In the genomic region with DNA sequence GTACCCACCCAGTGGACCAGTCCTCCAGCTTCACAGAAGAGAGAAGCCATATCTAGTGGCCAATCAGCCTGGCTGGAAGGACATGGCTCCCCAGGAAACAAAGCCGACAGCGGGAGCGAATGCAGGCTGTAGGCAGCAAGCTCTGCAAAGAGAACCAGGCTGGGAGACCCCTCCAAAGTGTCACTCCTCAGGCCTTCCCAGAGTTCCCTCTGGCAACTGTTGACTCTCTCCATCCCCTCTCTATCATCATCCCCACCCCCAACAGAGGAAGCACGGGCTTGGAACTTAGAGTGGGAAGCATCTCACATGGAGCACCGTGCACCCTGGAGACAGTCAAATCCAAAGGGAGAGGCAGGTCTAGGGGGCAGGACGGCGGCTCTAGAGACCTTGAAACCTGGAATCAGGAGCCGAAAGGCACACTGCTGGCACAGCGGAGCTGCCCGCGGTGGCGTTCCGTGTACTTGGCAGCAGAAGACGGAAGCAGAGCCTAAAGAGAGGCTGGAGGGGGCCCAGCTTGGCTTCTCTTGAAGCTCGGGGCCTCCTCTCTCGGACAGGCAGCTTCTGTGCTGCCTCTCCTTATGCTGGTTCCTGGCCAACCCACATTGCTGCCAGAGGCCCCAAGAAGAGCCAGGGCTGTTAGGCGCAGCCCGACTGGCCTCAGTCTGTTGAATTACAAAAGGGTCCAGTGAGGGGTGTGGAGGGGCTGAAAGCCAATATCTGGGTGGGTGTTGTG, we compare ENCODE assay signal across 9 mouse cellular contexts. TPM values are rescaled to one million over a fixed set of nuclear protein-coding genes. Genes with fewer than 3 reads are reported as not detected.
DNase-seq lines count a peak whose midpoint lies in the region; ATAC-seq lines count a peak whose summit lies in the region.
"Had no signal": no experiment of that assay in that cellular context is flagged by ENCODE, and none has a peak within 500 bp of the region (broad histone marks: within the 10 kb centered on the region; RNA-seq: fewer than 3 reads in every experiment).

No protein-coding gene starts in this region.

- H3K27ac ChIP-seq in forebrain, embryonic 13.5 days, result no peak overlapping the region
- no peak overlapping the region for H3K27ac ChIP-seq in forebrain, embryonic 11.5 days (ENCODE audit: low read depth, low read length)
- 0 out of 2 replicates have a peak overlapping the region, but pooled peaks have one; percentile 13 for H3K27ac ChIP-seq in midbrain, embryonic 14.5 days (replicated peaks; ENCODE audit: low read depth, low read length)

- peak overlapping the region; percentile 10; the same call in 1 of the 2 replicates for H3K4me2 ChIP-seq in forebrain, embryonic 13.5 days
- H3K4me2 ChIP-seq in forebrain, embryonic 11.5 days (ENCODE audit: low read depth, low read length, severe bottlenecking), result no peak overlapping the region
- H3K4me2 ChIP-seq in midbrain, embryonic 14.5 days (ENCODE audit: low read length), result no peak overlapping the region

- intact Hi-C loops in gastrocnemius, postnatal 36 days (cut with DNase I), result loop anchor here (5.0 kb wide), 2 partner anchors 84 to 274 kb away; no protein-coding TSS in a partner anchor

- DNase-seq in forebrain, embryonic 11.5 days (ENCODE audit: low spot score), result no peak
- peak; percentile 64 for DNase-seq in cerebellum, adult 8-10 months
- DNase-seq in gastrocnemius, postnatal 36 days, result peak; percentile 31 to 35
- DNase-seq in left cerebral cortex, adult 11 months (ENCODE audit: low spot score), result peak; percentile 49
- peak; percentile 65 for DNase-seq in midbrain, embryonic 14.5 days
- DNase-seq in yolk sac, embryonic 10.5 days (ENCODE audit: low spot score), result no peak
- no peak for DNase-seq in retina, embryonic 14.5 days (ENCODE audit: low spot score)

- no peaks in the 10 kb centered on the region for H3K36me3 ChIP-seq in forebrain, embryonic 13.5 days (ENCODE audit: poor library complexity, severe bottlenecking)
- no peaks in the 10 kb centered on the region for H3K36me3 ChIP-seq in forebrain, embryonic 11.5 days (ENCODE audit: control insufficient read depth, insufficient read depth, low read length)
- H3K36me3 ChIP-seq in midbrain, embryonic 14.5 days (ENCODE audit: control insufficient read depth, insufficient read depth, low read length), result no peaks in the 10 kb centered on the region

- no peaks in the 10 kb centered on the region for H3K27me3 ChIP-seq in forebrain, embryonic 13.5 days
- no peaks in the 10 kb centered on the region for H3K27me3 ChIP-seq in forebrain, embryonic 11.5 days (ENCODE audit: control insufficient read depth, insufficient read depth, low read length)
- H3K27me3 ChIP-seq in midbrain, embryonic 14.5 days (ENCODE audit: control insufficient read depth, insufficient read depth, low read length), result no peaks in the 10 kb centered on the region

- peak; percentile 73 for ATAC-seq in forebrain, embryonic 13.5 days
- ATAC-seq in forebrain, embryonic 11.5 days (replicated peaks; ENCODE audit: low FRiP score), result no peak
- peak; percentile 59 for ATAC-seq in midbrain, embryonic 14.5 days (ENCODE audit: low FRiP score, low TSS enrichment)

- peaks cover 36% of the 10 kb centered on the region for H3K4me1 ChIP-seq in forebrain, embryonic 13.5 days
- H3K4me1 ChIP-seq in forebrain, embryonic 11.5 days (replicated peaks; ENCODE audit: control insufficient read depth, insufficient read depth, low read length), result peaks cover 4% of the 10 kb centered on the region; the same call in 1 of the 2 replicates
- peaks cover 17% of the 10 kb centered on the region for H3K4me1 ChIP-seq in midbrain, embryonic 14.5 days (ENCODE audit: control insufficient read depth, insufficient read depth, low read length)

- no peak overlapping the region for H3K4me3 ChIP-seq in forebrain, embryonic 13.5 days
- no peak overlapping the region for H3K4me3 ChIP-seq in forebrain, embryonic 11.5 days (ENCODE audit: low read depth, low read length)
- H3K4me3 ChIP-seq in midbrain, embryonic 14.5 days (replicated peaks; ENCODE audit: low read depth, low read length), result no peak overlapping the region

- no peak overlapping the region for H3K9ac ChIP-seq in forebrain, embryonic 13.5 days
- no peak overlapping the region for H3K9ac ChIP-seq in forebrain, embryonic 11.5 days (ENCODE audit: low read length)
- no peak overlapping the region for H3K9ac ChIP-seq in midbrain, embryonic 14.5 days (replicated peaks; ENCODE audit: low read length)

- no peaks in the 10 kb centered on the region for H3K9me3 ChIP-seq in forebrain, embryonic 13.5 days (replicated peaks)
- no peaks in the 10 kb centered on the region for H3K9me3 ChIP-seq in forebrain, embryonic 11.5 days (ENCODE audit: control insufficient read depth, low read length)
- H3K9me3 ChIP-seq in midbrain, embryonic 14.5 days (ENCODE audit: control insufficient read depth, low read length), result no peaks in the 10 kb centered on the region

- 65% methylated on average over 18 of the region's 18 CpGs for WGBS in forebrain, embryonic 13.5 days
- 80% methylated on average over 18 of the region's 18 CpGs for WGBS in forebrain, embryonic 11.5 days
- 71% methylated on average over 18 of the region's 18 CpGs for WGBS in midbrain, embryonic 14.5 days

RNA-seq across cellular contexts. Expression of gene Gsg1l, which starts 41.3 kb away (rescaled TPM):
- 3.4 and 3.5 TPM in 2 replicates for polyA plus RNA-seq in forebrain, embryonic 13.5 days (2015; fragmentation: Nextera tagmentation; extraction: Ambion mirVana)
- 0.63 and 0.72 TPM in 2 replicates for polyA plus RNA-seq in forebrain, embryonic 11.5 days (2014; fragmentation: Nextera tagmentation; extraction: Ambion mirVana)
- total RNA-seq in gastrocnemius, postnatal 36 days (2021), result not detected
- 9.6 and 10.3 TPM in 2 replicates for polyA plus RNA-seq in midbrain, embryonic 14.5 days (2014; fragmentation: Nextera tagmentation; extraction: Ambion mirVana)
- polyA plus RNA-seq: C2C12 had no signal

Comparison
In these comparisons a context has a peak if more than half of its experiments do, and no peak if none do; other contexts are left out.
1. DNase-seq: peak in cerebellum, adult 8-10 months (single experiment), gastrocnemius, postnatal 36 days (2 of 2), left cerebral cortex, adult 11 months (single experiment) and midbrain, embryonic 14.5 days (single experiment); none in forebrain, embryonic 11.5 days (single experiment), yolk sac, embryonic 10.5 days (single experiment) and retina, embryonic 14.5 days (single experiment).